Mouse (Mus musculus) CH12.LX (cell line): ENCODE measurements at regions not wholly inside any gene's neighbourhood (a gene's known extent, or its start where the extent isn't known, plus 50 kb on each side); places are given as distances from the start of the nearest gene placed in this dataset.

Experiments used
- DNase-seq: peaks from one replicate; pipeline ENCODE4 v3.0.0-alpha.2; 2013; ENCODE audit errors: extremely low read depth
- H3K27ac ChIP-seq: 2 replicates; pipeline ENCODE4 v1.5.1; 2012; ENCODE audit warnings: low read depth, mild to moderate bottlenecking, control low read depth, moderate library complexity; ENCODE audit not compliant: insufficient read depth
- H3K27me3 ChIP-seq: replicated peaks from 2 replicates; pipeline ENCODE3; 2012; ENCODE audit warnings: inconsistent platforms
- H3K36me3 ChIP-seq, 2 experiments: replicated peaks in 1 of 2; 2 replicates each; pipeline versions ENCODE3 to v1.6.1; 2012; ENCODE audit warnings: inconsistent platforms in 1 of 2, low read length in 1 of 2, mild to moderate bottlenecking in 1 of 2, mixed read lengths in 1 of 2, moderate library complexity in 1 of 2; ENCODE audit not compliant: control insufficient read depth in 1 of 2, insufficient read depth in 1 of 2
- H3K4me1 ChIP-seq, 2 experiments: 2 replicates each; pipeline ENCODE4 v1.6.1; 2012; ENCODE audit warnings: inconsistent platforms in 1 of 2, moderate library complexity in 1 of 2; ENCODE audit not compliant: insufficient read depth in 2 of 2, control insufficient read depth in 1 of 2
- H3K4me2 ChIP-seq: 2 replicates; pipeline ENCODE4 v1.6.1; 2012; ENCODE audit warnings: low read depth, mild to moderate bottlenecking, control low read depth; ENCODE audit not compliant: poor library complexity, insufficient read depth, severe bottlenecking
- H3K4me3 ChIP-seq, 3 experiments: fragments of 150-350 bp in 1 of 3; sonication (generic) in 1 of 3; replicated peaks in 1 of 3; 2 replicates each; pipeline versions ENCODE3 to v1.5.1; 2011 to 2012; ENCODE audit warnings: low read depth in 2 of 3, low read length in 2 of 3, mild to moderate bottlenecking in 2 of 3, moderate library complexity in 2 of 3, control low read depth in 1 of 3, improper control_type of control experiment in 1 of 3, inconsistent platforms in 1 of 3, mixed read lengths in 1 of 3; ENCODE audit not compliant: poor library complexity in 1 of 3
- H3K79me2 ChIP-seq: replicated peaks from 2 replicates; pipeline ENCODE4 v1.6.1; 2012; ENCODE audit warnings: mild to moderate bottlenecking, moderate library complexity; ENCODE audit not compliant: control insufficient read depth, poor library complexity, insufficient read depth, severe bottlenecking; ENCODE audit errors: extremely low read depth
- H3K9ac ChIP-seq: 2 replicates; pipeline ENCODE4 v1.6.1; 2012; ENCODE audit warnings: low read depth, mild to moderate bottlenecking, control low read depth, moderate library complexity; ENCODE audit not compliant: insufficient read depth
- H3K9me3 ChIP-seq: replicated peaks from 2 replicates; pipeline ENCODE3; 2012; ENCODE audit warnings: low read length, inconsistent platforms, mixed read lengths
- BHLHE40 ChIP-seq: IDR thresholded peaks from 2 replicates; pipeline ENCODE4 v1.6.1; 2011; ENCODE audit warnings: mild to moderate bottlenecking, low read depth, low read length, improper control_type of control experiment
- E2F4 ChIP-seq: IDR thresholded peaks from 2 replicates; pipeline ENCODE4 v1.6.1; 2011; ENCODE audit warnings: low read depth, low read length, improper control_type of control experiment; ENCODE audit not compliant: insufficient replicate concordance
- ETS1 ChIP-seq: conservative IDR thresholded peaks from 2 replicates; pipeline ENCODE4 v1.6.1; 2012; ENCODE audit warnings: low read depth, mild to moderate bottlenecking, inconsistent platforms, low read length, improper control_type of control experiment, moderate library complexity
- JUND ChIP-seq: conservative IDR thresholded peaks from 2 replicates; pipeline ENCODE4 v1.6.1; 2011; ENCODE audit warnings: low read depth, low read length, improper control_type of control experiment
- MAZ ChIP-seq: IDR thresholded peaks from 2 replicates; pipeline ENCODE4 v1.6.1; 2012; ENCODE audit warnings: low read depth, mild to moderate bottlenecking, inconsistent platforms, low read length, improper control_type of control experiment, moderate library complexity
- MEF2A ChIP-seq: IDR thresholded peaks from 2 replicates; pipeline ENCODE4 v1.6.1; 2014; ENCODE audit warnings: low read depth, mild to moderate bottlenecking, inconsistent platforms, low read length, improper control_type of control experiment, borderline replicate concordance
- RAD21 ChIP-seq: IDR thresholded peaks from 2 replicates; pipeline ENCODE4 v1.6.1; 2011; ENCODE audit warnings: low read depth, mild to moderate bottlenecking, low read length, improper control_type of control experiment, moderate library complexity
- RCOR1 ChIP-seq: conservative IDR thresholded peaks from 2 replicates; pipeline ENCODE4 v1.6.1; 2012; ENCODE audit warnings: low read depth, mild to moderate bottlenecking, inconsistent platforms, low read length, improper control_type of control experiment
- SIN3A ChIP-seq: IDR thresholded peaks from 2 replicates; pipeline ENCODE4 v1.6.1; 2012; ENCODE audit warnings: low read length, improper control_type of control experiment, inconsistent platforms
- SMC3 ChIP-seq: IDR thresholded peaks from 2 replicates; pipeline ENCODE4 v1.6.1; 2011; ENCODE audit warnings: low read depth, low read length, improper control_type of control experiment
- TBP ChIP-seq: conservative IDR thresholded peaks from 2 replicates; pipeline ENCODE4 v1.6.1; 2011; ENCODE audit warnings: low read depth, low read length, improper control_type of control experiment
- ZKSCAN1 ChIP-seq: IDR thresholded peaks from 2 replicates; pipeline ENCODE4 v1.6.1; 2012; ENCODE audit warnings: low read depth, inconsistent platforms, low read length, improper control_type of control experiment, borderline replicate concordance
- ZNF384 ChIP-seq: IDR thresholded peaks from 2 replicates; pipeline ENCODE4 v1.6.1; 2012; ENCODE audit warnings: low read depth, low read length, improper control_type of control experiment, inconsistent platforms
- dilution Hi-C: fragments of 300-500 bp; cut with MboI; formaldehyde crosslinking; loops from 2 replicates; pipeline ENCODE4 v1.14.3; 2020; ENCODE audit warnings: low sequenced_read_pairs; ENCODE audit not compliant: extremely low pct_unique_long_range_greater_than_20kb, extremely low pct_ligation_motif_present
- in situ Hi-C: fragments of 300-500 bp; cut with MboI; formaldehyde crosslinking; loops from 3 replicates; pipeline ENCODE4 v1.14.3; 2019; ENCODE audit warnings: low sequenced_read_pairs, low pct_ligation_motif_present, low pct_unique_long_range_greater_than_20kb, mixed read lengths

DNA sequence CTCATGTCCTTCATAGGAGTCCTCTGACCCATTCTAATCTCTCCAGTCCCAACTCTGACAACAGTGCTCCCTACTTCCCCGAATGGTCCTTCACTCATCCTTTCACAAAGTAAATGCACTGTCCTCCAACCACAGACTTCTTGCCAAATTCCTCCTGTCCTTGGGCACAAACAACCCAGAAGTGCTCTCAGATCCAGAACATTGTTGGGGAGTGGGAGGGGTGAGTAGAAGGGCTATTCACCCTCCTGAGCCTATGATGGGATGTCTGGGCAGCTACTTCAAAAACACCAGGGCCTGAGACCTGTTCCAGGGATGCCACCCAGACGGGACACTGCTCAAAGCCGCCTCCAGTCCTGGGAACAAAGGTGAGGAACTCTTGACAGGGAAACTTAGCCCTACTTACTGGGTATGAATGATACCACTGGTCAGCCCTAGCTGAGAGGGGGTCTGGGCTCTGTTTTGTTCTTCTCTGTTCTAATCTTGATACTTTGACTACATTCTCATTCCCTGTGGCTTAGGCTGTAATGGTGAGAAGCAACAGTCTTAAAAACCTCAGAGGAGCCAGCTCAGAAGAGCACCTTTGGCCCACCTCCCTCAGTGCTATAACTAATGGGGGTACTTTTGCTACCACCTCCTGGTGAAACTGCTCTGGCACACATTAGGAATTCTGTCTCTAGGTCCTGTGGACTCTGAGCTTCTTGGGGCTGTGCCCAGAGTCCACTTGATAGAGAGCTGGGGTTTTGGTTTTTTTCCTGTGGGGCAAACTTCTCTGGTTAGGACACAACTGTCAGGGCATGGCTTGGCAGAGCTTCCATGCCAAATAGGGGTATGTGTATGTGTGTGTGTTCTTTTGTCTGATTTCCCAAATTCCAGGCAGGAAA lies 143.2 kb downstream of the Zfp36l1 start:
- Histone ChIP-seq H3K27me3 (no peaks in the 10 kb centered on the region), H3K4me3 (no peak overlapping the region), H3K79me2 (no peaks in the 10 kb centered on the region), H3K4me2 (no peak overlapping the region), H3K4me1 (peaks cover 28 to 79% of the 10 kb centered on the region in 2 experiments), H3K27ac (0 out of 2 replicates have a peak overlapping the region, but pooled peaks have one; percentile 3), H3K36me3 (no peaks in the 10 kb centered on the region), H3K9ac (no peak overlapping the region), H3K9me3 (peaks cover 3% of the 10 kb centered on the region)
- dilution Hi-C loops (no loop called here), in situ Hi-C loops (loop anchor here (10.0 kb wide), 2 partner anchors 135 to 335 kb away; no protein-coding TSS in a partner anchor)
- DNase-seq, result no peak
- peak; percentile 21; the same call in 1 of the 2 replicates for TF ChIP-seq SMC3
- peak; percentile 11 for TF ChIP-seq RAD21
- TF ChIP-seq ZNF384, result no peak
- no peak for TF ChIP-seq SIN3A
- TF ChIP-seq MAZ, result no peak
- no peak for TF ChIP-seq TBP
- no peak for TF ChIP-seq JUND
- TF ChIP-seq MEF2A, result no peak
- 0 out of 2 replicates have a peak, but pooled peaks have one; percentile 1 for TF ChIP-seq ETS1

DNA sequence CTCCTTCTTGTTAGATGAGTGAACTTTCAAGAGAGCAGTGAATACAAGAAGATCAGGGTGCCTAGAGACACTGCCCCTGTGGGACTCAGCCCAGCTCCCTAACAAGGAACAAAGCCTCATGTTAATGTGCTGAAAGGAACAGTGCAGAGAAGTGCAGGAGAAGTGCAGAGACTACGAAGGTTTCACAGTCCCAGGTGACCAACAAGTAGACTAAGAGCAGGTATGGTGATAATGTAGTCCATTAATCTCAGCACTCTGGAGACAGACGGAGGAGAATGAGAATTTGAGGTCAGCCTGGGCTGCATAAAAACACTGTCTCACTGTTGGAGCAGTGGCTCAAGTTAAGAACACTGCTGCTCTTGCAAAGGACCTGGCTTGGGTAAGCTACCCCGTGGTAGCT lies 144.1 kb downstream of the Zfp36l1 start:
- no peak overlapping the region for H3K4me3 ChIP-seq
- H3K4me1 ChIP-seq, result peaks cover 25 to 72% of the 10 kb centered on the region in 2 experiments
- in situ Hi-C loops (no loop called here), dilution Hi-C loops (no loop called here)
- peaks cover 3% of the 10 kb centered on the region for H3K9me3 ChIP-seq
- H3K36me3 ChIP-seq, result no peaks in the 10 kb centered on the region
- H3K79me2 ChIP-seq, result no peaks in the 10 kb centered on the region
- TF ChIP-seq E2F4 (no peak), SIN3A (no peak), BHLHE40 (no peak), RCOR1 (no peak), ZKSCAN1 (no peak)
- H3K9ac ChIP-seq, result no peak overlapping the region
- H3K27ac ChIP-seq, result no peak overlapping the region
- no peak for DNase-seq
- no peaks in the 10 kb centered on the region for H3K27me3 ChIP-seq
- no peak overlapping the region; the same call in 1 of the 2 replicates for H3K4me2 ChIP-seq
